Mouse (Mus musculus) bone marrow, adult 2 months (tissue): ENCODE measurements around the gene Lsamp.

ENCODE experiments used
- CTCF ChIP-seq: fragments of 200-500 bp; IDR thresholded peaks from 2 replicates; pipeline ENCODE4 v1.5.1; 2011; ENCODE audit warnings: low read length, control low read depth; ENCODE audit not compliant: control insufficient read depth, insufficient read depth
- POLR2A ChIP-seq: fragments of 200-500 bp; IDR thresholded peaks from 2 replicates; pipeline ENCODE4 v1.6.1; 2011; ENCODE audit warnings: low read depth, mild to moderate bottlenecking, control low read depth, low read length, borderline replicate concordance; ENCODE audit not compliant: control insufficient read depth

- no peak for TF ChIP-seq CTCF
- TF ChIP-seq POLR2A: no peak
Observed at GRCm38 (mm10) chr16:42015443-42015842, 2031.3 kb downstream of the Lsamp start.
